Mouse (Mus musculus) embryonic fibroblast, embryonic 13.5 days (primary cell): Measurements from ENCODE around the gene Aff3. TPM values are rescaled to one million over a fixed set of nuclear protein-coding genes. Genes with fewer than 3 reads are reported as not detected.
A peak's percentile ranks its signal among the peaks of the same experiment; 100 is the strongest.

Source experiments
- H3K27ac ChIP-seq: 2 replicates; pipeline ENCODE4 v1.5.1; 2012; ENCODE audit warnings: low read length, control low read depth, inconsistent platforms; ENCODE audit not compliant: insufficient read depth
- H3K4me1 ChIP-seq: 2 replicates; pipeline ENCODE4 v1.6.1; 2011; ENCODE audit warnings: low read length; ENCODE audit not compliant: control insufficient read depth, insufficient read depth
- H3K4me3 ChIP-seq: 2 replicates; pipeline ENCODE4 v1.5.1; 2011; ENCODE audit warnings: mild to moderate bottlenecking, control low read depth, low read length; ENCODE audit not compliant: insufficient read depth
- CTCF ChIP-seq: IDR thresholded peaks from 2 replicates; pipeline ENCODE4 v1.5.1; 2011; ENCODE audit warnings: mild to moderate bottlenecking, control low read depth, low read length, moderate library complexity, borderline replicate concordance; ENCODE audit not compliant: insufficient read depth
- POLR2A ChIP-seq: IDR thresholded peaks from 2 replicates; pipeline ENCODE4 v1.6.1; 2011; ENCODE audit warnings: low read depth, mild to moderate bottlenecking, control low read depth, low read length, moderate library complexity
- polyA plus RNA-seq: library from polyadenylated mRNA; stranded (reverse); fragments of >200 nt; gene quantifications from 2 replicates; pipeline ENCODE4 v1.2.4, GENCODE M21; 2011; ENCODE audit warnings: low read depth; ENCODE audit not compliant: missing spikeins, insufficient read length

Aff3 gene
- polyA plus RNA-seq, 1 experiment: 20.0 TPM

DNA sequence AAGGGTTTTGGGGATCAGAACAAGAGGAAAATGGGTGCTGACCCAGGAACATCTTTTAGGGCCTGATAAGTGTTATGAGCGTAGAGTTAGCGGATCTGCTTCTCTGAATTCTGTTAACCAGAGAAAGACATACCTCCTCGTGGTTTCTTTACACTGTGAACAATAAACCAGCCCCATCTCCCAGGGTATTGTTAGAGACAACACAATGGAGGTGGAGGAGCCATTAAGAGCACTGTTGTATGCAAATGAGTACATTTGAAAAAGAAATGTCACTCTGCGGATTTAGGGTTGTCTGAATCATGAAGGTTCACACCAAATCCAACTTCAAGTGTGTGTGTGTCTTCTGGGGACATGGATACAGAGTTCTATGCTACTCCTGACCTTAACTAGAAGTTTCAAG lies 373.3 kb downstream of the Aff3 start:
- no peak for TF ChIP-seq CTCF
- TF ChIP-seq POLR2A: no peak
- Histone ChIP-seq H3K4me1 (peaks cover 9% of the 10 kb centered on the region), H3K27ac (peak overlapping the region; percentile 14; the same call in 1 of the 2 replicates), H3K4me3 (no peak overlapping the region)

DNA sequence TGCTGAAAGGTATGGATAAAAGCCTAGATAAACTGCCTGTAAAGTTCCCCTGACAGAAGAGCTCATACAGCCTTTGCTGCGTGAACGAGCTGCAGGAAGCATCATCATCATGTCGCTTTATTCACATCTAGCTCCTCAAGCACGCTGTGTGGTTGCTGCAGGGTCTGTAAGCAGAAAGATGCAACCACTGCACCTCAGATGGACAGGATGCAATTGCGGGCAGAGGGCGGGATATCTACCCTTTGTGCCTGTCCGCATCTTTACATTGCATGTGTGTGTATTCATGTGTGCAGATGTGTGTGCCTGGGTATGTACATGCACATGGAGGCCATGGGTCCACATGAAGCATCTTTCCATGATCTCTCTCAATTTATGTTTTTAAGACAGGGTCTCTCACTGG lies 373.9 kb downstream of the Aff3 start:
- TF ChIP-seq POLR2A (no peak), CTCF (no peak)
- peaks cover 9% of the 10 kb centered on the region for H3K4me1 ChIP-seq
- no peak overlapping the region for H3K4me3 ChIP-seq
- H3K27ac ChIP-seq: no peak overlapping the region

DNA sequence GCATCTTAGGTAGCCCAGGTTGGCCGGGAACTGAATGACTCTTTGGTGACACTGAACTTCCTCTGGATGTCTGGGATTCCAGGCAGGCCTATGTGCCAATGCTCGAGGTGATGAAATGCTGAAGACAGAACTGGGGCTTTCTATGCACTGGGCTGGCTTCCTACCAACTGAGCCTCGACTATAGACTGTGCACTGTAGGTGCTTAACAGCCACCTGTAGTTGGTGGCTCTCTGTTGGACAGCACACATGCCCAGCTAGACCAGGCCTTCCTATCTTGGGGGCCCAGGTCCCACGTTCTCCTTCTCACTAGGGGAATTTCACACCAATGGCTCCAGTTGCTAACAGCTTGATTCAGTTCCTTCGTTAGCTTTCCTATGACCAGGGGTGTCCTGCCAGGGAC lies 374.9 kb downstream of the Aff3 start:
- Histone ChIP-seq H3K4me1 (peaks cover 9% of the 10 kb centered on the region), H3K27ac (no peak overlapping the region), H3K4me3 (no peak overlapping the region)
- TF ChIP-seq POLR2A: no peak
- TF ChIP-seq CTCF: no peak

DNA sequence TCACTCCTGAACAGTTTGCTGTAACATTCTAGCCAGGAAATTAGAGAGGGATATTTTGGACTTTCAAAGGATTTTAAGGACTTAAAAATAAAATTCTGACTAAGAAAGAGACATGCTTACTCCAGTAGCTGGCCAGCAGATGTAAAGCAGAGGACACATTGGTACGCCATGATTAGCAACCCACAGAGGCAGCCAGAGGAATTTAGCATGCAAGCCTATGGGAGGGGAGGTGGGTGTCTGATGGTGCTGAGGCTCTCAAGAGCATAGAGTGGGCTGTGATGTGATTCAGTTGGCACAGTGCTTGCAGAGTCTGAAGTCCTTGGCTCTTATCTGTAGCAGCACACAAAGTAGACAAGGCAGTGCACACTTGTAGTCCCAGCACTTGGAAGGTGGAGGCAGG lies 376.0 kb downstream of the Aff3 start:
- Histone ChIP-seq H3K4me1 (peaks cover 9% of the 10 kb centered on the region), H3K27ac (no peak overlapping the region), H3K4me3 (no peak overlapping the region)
- TF ChIP-seq POLR2A (no peak), CTCF (no peak)

DNA sequence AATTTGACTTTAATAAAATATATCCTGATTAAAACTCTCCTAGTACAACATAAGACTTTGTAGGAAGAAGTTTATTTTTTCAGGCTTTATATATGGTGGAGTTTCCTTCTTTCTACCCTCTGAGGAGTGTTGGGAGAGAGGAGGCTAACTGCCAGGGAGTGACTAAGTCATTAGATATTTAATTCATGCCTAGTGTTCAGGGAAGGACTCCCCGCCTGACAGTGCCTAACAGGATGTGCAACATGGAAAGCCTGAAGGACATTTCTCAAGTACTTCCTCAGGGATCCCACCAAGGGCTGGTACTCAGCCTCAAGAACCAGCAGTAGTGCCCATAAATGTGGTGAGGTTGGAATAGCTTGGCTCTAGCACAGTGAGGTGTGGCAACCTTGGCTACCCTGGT lies 378.2 kb downstream of the Aff3 start:
- H3K4me3 ChIP-seq: no peak overlapping the region
- H3K4me1 ChIP-seq: peaks cover 4% of the 10 kb centered on the region; the same call in 1 of the 2 replicates
- no peak overlapping the region for H3K27ac ChIP-seq
- no peak for TF ChIP-seq POLR2A
- TF ChIP-seq CTCF: no peak

DNA sequence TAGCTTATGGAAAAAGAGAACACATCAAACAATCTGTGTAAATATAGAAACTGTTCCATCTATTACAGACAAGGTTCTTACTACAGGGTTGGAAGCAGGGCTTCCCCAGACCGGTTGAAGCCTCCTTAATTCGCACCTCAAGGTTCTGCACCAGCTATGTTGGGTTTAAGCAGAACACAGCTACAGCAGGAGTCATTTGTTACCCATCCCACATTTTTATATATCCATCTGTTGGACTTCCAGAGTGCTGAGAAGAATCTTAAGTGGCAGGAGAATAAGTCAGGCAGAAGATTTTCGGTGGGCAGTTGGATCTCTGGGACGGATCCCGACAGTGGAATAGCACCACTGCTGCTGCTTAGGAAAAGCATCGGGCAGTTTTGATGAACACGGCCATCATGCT lies 384.2 kb downstream of the Aff3 start:
- no peak for TF ChIP-seq CTCF
- TF ChIP-seq POLR2A: no peak
- Histone ChIP-seq H3K4me3 (no peak overlapping the region), H3K4me1 (no peaks in the 10 kb centered on the region), H3K27ac (no peak overlapping the region)

DNA sequence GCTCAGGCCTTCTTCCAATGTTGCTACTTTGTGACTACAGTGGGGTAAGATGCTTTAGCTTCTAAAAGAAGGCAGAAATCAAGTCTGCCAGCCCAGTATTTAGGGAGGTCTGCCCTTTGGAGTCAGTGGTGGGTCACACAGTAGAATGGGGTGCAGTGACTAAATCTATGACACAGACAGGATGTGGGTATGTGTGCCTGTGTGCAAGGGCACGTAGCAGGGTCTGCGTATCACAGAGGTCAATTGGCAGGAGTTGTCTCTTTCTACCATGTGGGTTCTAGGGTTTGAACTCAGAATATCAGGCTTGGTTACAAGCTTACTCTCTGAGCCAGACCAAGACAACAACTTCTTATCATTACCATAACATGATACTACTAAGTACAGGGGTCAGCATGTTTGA lies 393.4 kb downstream of the Aff3 start:
- H3K4me1 ChIP-seq: no peaks in the 10 kb centered on the region
- H3K27ac ChIP-seq: no peak overlapping the region
- TF ChIP-seq CTCF: no peak
- TF ChIP-seq POLR2A: no peak
- no peak overlapping the region for H3K4me3 ChIP-seq

DNA sequence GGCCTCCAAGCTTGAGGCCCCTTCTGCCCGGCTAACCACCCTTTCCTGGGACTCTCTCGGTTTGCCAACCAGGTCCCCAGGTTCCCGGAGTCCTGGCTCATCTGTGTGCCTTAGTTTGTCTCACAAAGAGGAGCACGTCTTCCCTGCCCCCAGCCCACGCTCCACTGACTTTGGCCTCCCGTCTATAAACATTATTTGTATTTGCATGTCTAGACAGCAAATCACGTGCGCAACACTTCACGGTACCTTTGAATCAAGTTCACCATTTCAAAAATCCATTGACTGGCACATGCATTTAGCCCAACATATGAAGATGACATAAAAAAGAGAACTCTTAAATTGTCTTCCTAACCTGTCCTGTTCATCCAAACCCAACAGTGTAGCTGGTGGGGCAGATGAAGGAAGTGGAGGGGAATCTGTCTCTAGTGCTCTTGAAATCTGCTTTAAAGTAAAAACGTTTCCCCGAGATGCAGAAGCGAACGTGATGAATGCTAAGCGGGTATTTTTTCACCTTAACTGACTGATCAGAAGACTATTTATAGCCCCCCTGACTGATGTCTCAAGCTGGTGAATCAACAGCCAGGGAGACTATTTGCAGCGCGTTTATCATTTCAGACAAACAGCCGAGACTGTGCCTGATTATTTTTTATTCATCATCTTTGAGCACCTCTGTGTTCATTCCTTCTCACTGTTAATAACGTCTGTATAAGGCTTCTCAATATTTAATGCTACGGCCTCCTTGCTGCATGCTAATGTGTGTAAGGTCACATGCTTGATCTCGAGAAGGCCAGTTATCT lies 396.3 kb downstream of the Aff3 start:
- Histone ChIP-seq H3K4me1 (peaks cover 4% of the 10 kb centered on the region; the same call in 1 of the 2 replicates), H3K27ac (no peak overlapping the region), H3K4me3 (no peak overlapping the region)
- TF ChIP-seq CTCF: no peak
- TF ChIP-seq POLR2A: no peak

DNA sequence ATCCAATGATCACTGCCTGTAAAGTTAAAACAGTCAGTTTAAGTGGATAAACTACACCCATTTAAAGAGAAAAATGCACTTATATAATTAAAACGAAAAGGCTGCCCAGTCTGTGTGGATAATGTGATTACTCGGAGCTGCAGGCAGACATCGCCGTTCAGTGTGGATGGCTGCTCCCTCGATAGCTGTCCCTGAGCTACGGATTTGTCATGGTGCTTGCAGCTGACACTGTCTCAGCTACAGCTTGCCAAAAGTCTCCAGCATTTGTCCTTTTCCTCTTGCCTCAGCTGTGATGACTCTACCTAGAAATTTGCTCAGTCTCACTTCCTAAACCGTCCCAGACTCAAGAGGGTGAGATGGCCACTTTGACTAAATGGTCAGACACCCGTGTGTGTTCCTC lies 401.5 kb downstream of the Aff3 start:
- Histone ChIP-seq H3K4me3 (no peak overlapping the region), H3K27ac (peak overlapping the region; percentile 2; the same call in 1 of the 2 replicates), H3K4me1 (peaks cover 16% of the 10 kb centered on the region)
- TF ChIP-seq CTCF: no peak
- TF ChIP-seq POLR2A: no peak

DNA sequence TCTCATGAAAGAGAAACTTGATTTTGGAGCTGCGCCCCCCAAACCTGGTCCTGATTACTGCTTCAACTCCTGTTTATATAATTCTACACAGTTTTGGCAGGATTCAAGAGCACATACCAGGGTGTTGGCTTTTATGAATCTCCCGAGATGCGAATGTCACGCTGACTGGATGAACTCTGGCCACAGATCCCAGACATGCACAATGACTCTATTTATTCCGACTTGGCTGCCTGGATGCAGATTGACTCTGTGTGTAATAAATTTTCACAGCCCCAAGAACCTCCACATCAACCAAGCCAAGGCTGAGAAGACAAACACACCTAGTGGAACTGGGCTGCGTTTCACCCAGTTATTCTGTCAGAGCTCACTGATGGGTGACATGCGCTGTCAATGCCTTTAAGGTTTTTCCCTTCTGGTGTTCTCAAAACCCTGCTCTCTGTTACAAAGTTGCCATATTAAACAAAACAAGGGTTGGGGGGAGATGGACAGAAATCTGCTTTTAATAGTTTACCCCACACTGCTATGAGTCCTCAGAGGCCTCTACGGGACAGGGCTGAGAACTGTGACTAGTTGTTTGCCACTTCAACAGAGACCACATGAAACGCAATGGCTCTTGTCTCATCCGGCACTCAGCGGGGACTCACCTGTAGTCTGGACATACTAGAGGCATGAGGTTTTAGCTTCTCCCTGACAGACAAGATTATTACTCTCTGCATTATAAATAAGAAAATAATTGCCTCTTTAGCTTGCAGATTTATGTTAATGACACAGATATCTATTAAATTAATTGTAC lies 402.2 kb downstream of the Aff3 start:
- no peak overlapping the region for H3K4me3 ChIP-seq
- peak overlapping the region; percentile 63 for H3K27ac ChIP-seq
- H3K4me1 ChIP-seq: peaks cover 16% of the 10 kb centered on the region
- TF ChIP-seq POLR2A: no peak
- no peak for TF ChIP-seq CTCF
